In genomic region chr6:94622983-94623382, GRCm38 (mm10) we compare ENCODE assay signal across 7 mouse cellular contexts.
DNase-seq lines count a peak whose midpoint lies in the region; ATAC-seq and TF ChIP-seq lines count a peak whose summit lies in the region.

No protein-coding gene starts in this region.

- DNase-seq in ES-E14 (ENCODE audit: low read depth, low spot score) = peak; percentile 54
- peak; percentile 71 for DNase-seq in adrenal gland, postnatal 25 days
- DNase-seq in forebrain, embryonic 10.5 days (ENCODE audit: extremely low spot score, low spot score) = peak; percentile 70
- peak; percentile 75 to 78 for DNase-seq in heart, postnatal 36 days
- peak; percentile 35 to 85 for DNase-seq in layer of hippocampus, adult 18-20 months (ENCODE audit: low spot score in 2 of 2)
- DNase-seq in right cerebral cortex, adult 2 months (ENCODE audit: low spot score in 2 of 2) = peak; percentile 74 to 82

- ATAC-seq in lung, embryonic 16.5 days (ENCODE audit: low read depth) = peak; percentile 78

- H3K9ac ChIP-seq in ES-E14 (ENCODE audit: insufficient read depth, low read depth, low read length, poor library complexity, severe bottlenecking) = no peak overlapping the region
- no peak overlapping the region for H3K9ac ChIP-seq in lung, embryonic 16.5 days (ENCODE audit: low read length)

- no peaks in the 10 kb centered on the region for H3K9me3 ChIP-seq in ES-E14 (ENCODE audit: control insufficient read depth, insufficient read depth, low read depth, low read length)
- no peaks in the 10 kb centered on the region for H3K9me3 ChIP-seq in forebrain, embryonic 10.5 days
- no peaks in the 10 kb centered on the region for H3K9me3 ChIP-seq in lung, embryonic 16.5 days (ENCODE audit: control insufficient read depth, low read length)

- no peak overlapping the region for H3K4me2 ChIP-seq in lung, embryonic 16.5 days (ENCODE audit: low read depth, low read length)

- peaks cover 2 to 17% of the 10 kb centered on the region in 2 experiments; a peak in 3 of 4 replicates for H3K4me1 ChIP-seq in ES-E14 (ENCODE audit: control insufficient read depth in 2 of 2, insufficient read depth in 2 of 2, low read length in 2 of 2, poor library complexity in 1 of 2)
- H3K4me1 ChIP-seq in forebrain, embryonic 10.5 days = peaks cover 15% of the 10 kb centered on the region
- H3K4me1 ChIP-seq in lung, embryonic 16.5 days (replicated peaks; ENCODE audit: control insufficient read depth, insufficient read depth, low read length) = no peaks in the 10 kb centered on the region

- intact Hi-C loops in heart, postnatal 36 days (cut with DNase I) = loop anchor here (1.0 to 10.0 kb wide), 7 partner anchors 39 to 364 kb away; no protein-coding TSS in a partner anchor

- in situ Hi-C loops in ES-E14 (cut with MboI; ENCODE audit: low sequenced_read_pairs in 2 of 2, unreplicated experiment in 2 of 2) = no loop called here

- no peaks in the 10 kb centered on the region for H3K27me3 ChIP-seq in forebrain, embryonic 10.5 days (ENCODE audit: poor library complexity, severe bottlenecking)
- no peaks in the 10 kb centered on the region for H3K27me3 ChIP-seq in lung, embryonic 16.5 days (ENCODE audit: control insufficient read depth, insufficient read depth, low read depth, low read length)

- no peak overlapping the region for H3K4me3 ChIP-seq in ES-E14 (ENCODE audit: insufficient read depth in 1 of 2, low read depth in 1 of 2, low read length in 2 of 2, poor library complexity in 1 of 2, severe bottlenecking in 1 of 2)
- H3K4me3 ChIP-seq in forebrain, embryonic 10.5 days = no peak overlapping the region
- H3K4me3 ChIP-seq in lung, embryonic 16.5 days (ENCODE audit: low read length) = no peak overlapping the region

- 85% methylated on average over 4 of the region's 4 CpGs for WGBS in forebrain, embryonic 10.5 days
- WGBS in lung, embryonic 16.5 days = 71% methylated on average over 4 of the region's 4 CpGs

- peaks cover 25% of the 10 kb centered on the region for H3K36me3 ChIP-seq in ES-E14 (ENCODE audit: control insufficient read depth, insufficient read depth, low read length, poor library complexity, severe bottlenecking)
- H3K36me3 ChIP-seq in forebrain, embryonic 10.5 days (replicated peaks) = peaks cover 100% of the 10 kb centered on the region
- H3K36me3 ChIP-seq in lung, embryonic 16.5 days (ENCODE audit: control insufficient read depth, insufficient read depth, low read length) = peaks cover 13% of the 10 kb centered on the region

- H3K27ac ChIP-seq in ES-E14 (ENCODE audit: insufficient read depth, low read depth, low read length, poor library complexity, severe bottlenecking) = no peak overlapping the region
- no peak overlapping the region for H3K27ac ChIP-seq in forebrain, embryonic 10.5 days
- no peak overlapping the region for H3K27ac ChIP-seq in lung, embryonic 16.5 days (ENCODE audit: low read length)

TF ChIP-seq in ES-E14, 5 proteins besides CTCF, POLR2A, EP300 and RAD21:
- TF ChIP-seq ZC3H11A (IDR thresholded peaks at IDR 0.05; ENCODE audit: borderline replicate concordance, low read depth, low read length) (peak; percentile 96), ZNF384 (IDR thresholded peaks at IDR 0.05; ENCODE audit: low read depth, low read length) (no peak)
TF ChIP-seq in ES-E14: peak in this region for 1.
